Mouse (Mus musculus) limb, embryonic 15.5 days (tissue): ENCODE results near the gene Ppp1r37. TPM values are rescaled to one million over a fixed set of nuclear protein-coding genes. Genes with fewer than 3 reads are reported as not detected.
A peak's percentile ranks its signal among the peaks of the same experiment; 100 is the strongest.

Source experiments
- ATAC-seq: fragments of 200-750 bp; cut with Nextera tagmentation; 2 replicates; pipeline ENCODE4 v1.8.0; 2017; ENCODE audit warnings: low read depth, moderate TSS enrichment; ENCODE audit not compliant: insufficient number of reproducible peaks, low FRiP score, low TSS enrichment
- H3K27ac ChIP-seq: fragments of 300-500 bp; sonication (generic); 2 replicates; pipeline ENCODE4 v1.5.1; 2015; ENCODE audit warnings: moderate library complexity, mild to moderate bottlenecking, inconsistent platforms
- H3K27me3 ChIP-seq: fragments of 300-500 bp; sonication (generic); 2 replicates; pipeline ENCODE4 v1.6.1; 2015; ENCODE audit warnings: inconsistent platforms
- H3K36me3 ChIP-seq: fragments of 300-500 bp; sonication (generic); 2 replicates; pipeline ENCODE4 v1.6.1; 2015; ENCODE audit warnings: inconsistent platforms
- H3K4me1 ChIP-seq: fragments of 300-500 bp; sonication (generic); 2 replicates; pipeline ENCODE4 v1.6.1; 2015; ENCODE audit warnings: inconsistent platforms
- H3K4me2 ChIP-seq: fragments of 300-500 bp; sonication (generic); 2 replicates; pipeline ENCODE4 v1.6.1; 2015; ENCODE audit warnings: mild to moderate bottlenecking, inconsistent platforms
- H3K4me3 ChIP-seq: fragments of 300-500 bp; sonication (generic); 2 replicates; pipeline ENCODE4 v1.5.1; 2015; ENCODE audit warnings: mild to moderate bottlenecking, inconsistent platforms
- H3K9ac ChIP-seq: fragments of 300-500 bp; sonication (generic); 2 replicates; pipeline ENCODE4 v1.6.1; 2015; ENCODE audit warnings: inconsistent platforms
- H3K9me3 ChIP-seq: fragments of 300-500 bp; sonication (generic); 2 replicates; pipeline ENCODE4 v1.6.1; 2016; ENCODE audit warnings: inconsistent platforms
- WGBS: fragments of 180-500 bp; shearing (Covaris S2); methylation state at CpG from one replicate; pipeline ENCODE4 v1.1.7; 2015; 5-methylcytosine and 5-hydroxymethylcytosine counted together
- polyA plus RNA-seq: library from polyadenylated mRNA; unstranded; fragments of >200 nt; fragmentation: Nextera tagmentation; extraction: Ambion mirVana; gene quantifications from 2 replicates; pipeline ENCODE4 v1.2.1, GENCODE M21; 2015

The Ppp1r37 gene
- polyA plus RNA-seq, 1 experiment from 2014 or later, result 26.3 TPM

DNA sequence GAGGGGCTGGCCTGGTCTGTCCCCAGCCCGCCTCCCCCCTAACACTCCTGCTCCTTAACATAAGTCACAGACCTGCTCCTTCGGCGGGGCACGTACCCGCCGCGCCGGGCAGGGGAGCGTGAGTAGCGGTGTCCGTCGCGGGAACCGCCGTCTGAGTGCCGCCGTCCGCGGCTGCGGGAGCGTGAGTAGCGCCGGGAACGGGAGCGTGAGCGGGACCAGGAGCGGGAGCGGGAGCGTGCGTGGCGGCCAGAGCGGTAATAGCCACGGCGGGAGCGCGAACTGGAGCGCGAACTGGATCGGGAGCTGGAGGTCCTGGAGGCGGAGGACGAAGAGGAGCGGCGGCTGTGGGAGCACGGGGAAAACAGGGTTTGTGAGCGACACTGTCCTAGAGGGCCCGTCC, 23.4 kb upstream of the Ppp1r37 start:
- Histone ChIP-seq H3K4me1 (0 out of 2 replicates have a peak, but pooled peaks cover 4% of the 10 kb centered on the region), H3K27ac (no peak overlapping the region), H3K27me3 (no peaks in the 10 kb centered on the region), H3K4me3 (no peak overlapping the region), H3K4me2 (no peak overlapping the region), H3K9ac (no peak overlapping the region), H3K36me3 (peaks cover 96% of the 10 kb centered on the region), H3K9me3 (no peaks in the 10 kb centered on the region)
- ATAC-seq, result no peak
- WGBS, result 79% methylated on average over 46 of the region's 46 CpGs

DNA sequence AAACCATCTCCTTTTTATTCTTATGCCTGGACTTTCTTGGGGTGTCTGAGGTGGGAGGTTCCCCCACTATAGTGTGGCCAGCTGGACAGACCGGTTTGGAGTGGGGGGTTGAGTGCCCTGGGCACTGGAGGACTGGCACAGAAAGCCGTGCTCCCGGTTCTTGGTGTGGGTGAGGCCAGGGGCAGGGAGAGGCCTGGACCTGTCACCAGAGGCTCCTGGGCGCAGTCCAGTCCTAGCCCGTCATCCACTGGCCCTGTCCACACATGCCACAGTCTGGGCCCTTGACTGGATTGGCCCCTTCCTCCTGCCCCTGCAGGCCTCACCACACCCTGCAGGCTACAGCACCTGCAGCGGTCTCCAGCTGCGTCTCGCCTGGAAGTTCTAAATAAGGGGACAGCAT, 17.8 kb upstream of the Ppp1r37 start:
- no peaks in the 10 kb centered on the region for H3K9me3 ChIP-seq
- peaks cover 20% of the 10 kb centered on the region for H3K4me1 ChIP-seq
- H3K4me2 ChIP-seq, result no peak overlapping the region
- H3K9ac ChIP-seq, result no peak overlapping the region
- no peak overlapping the region for H3K27ac ChIP-seq
- peaks cover 32% of the 10 kb centered on the region for H3K27me3 ChIP-seq
- peaks cover 52% of the 10 kb centered on the region for H3K36me3 ChIP-seq
- H3K4me3 ChIP-seq, result no peak overlapping the region
- ATAC-seq, result no peak
- WGBS, result 57% methylated on average over 8 of the region's 8 CpGs

DNA sequence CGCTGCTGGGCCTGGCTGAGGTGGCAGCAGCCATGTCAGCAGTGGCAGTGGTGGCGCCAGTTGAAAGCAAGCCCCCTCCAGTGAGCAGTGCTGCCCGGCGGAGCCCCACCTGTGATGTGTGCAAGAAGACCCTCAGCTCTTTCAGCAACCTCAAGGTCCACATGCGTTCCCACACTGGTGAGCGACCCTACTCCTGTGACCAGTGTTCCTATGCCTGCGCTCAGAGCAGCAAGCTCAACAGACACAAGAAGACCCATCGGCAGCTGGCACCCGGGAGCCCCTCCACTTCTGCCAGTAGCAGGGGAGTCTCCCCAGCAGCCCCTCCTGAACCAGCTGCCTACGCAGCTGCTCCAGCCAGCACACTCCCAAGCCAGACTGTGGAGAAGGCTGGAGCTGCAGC, 16.9 kb upstream of the Ppp1r37 start:
- Histone ChIP-seq H3K9ac (no peak overlapping the region), H3K36me3 (peaks cover 44% of the 10 kb centered on the region), H3K9me3 (no peaks in the 10 kb centered on the region)

DNA sequence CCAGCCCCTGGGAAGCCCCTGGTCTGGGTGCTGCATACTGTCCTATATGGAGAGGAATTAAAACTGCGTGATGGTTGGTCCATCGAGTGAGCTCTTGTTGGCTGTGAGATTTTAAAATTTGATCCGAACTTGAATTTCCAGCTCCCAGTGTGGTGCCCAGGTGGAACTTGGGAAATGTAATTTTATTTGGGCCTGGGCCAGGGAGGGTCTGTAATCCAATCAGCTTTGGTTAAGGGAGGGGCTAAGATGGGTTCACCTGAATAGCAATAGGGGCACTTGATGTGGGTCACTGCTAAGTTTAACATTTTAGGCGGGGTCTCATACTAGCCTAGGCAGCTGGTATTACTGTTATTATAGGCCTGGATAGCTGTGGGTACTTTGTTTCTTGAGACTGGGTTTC, 15.6 kb upstream of the Ppp1r37 start:
- no peak overlapping the region; the same call in 1 of the 2 replicates for H3K4me2 ChIP-seq
- peaks cover 35% of the 10 kb centered on the region for H3K27me3 ChIP-seq
- no peaks in the 10 kb centered on the region for H3K9me3 ChIP-seq
- H3K4me3 ChIP-seq, result 0 out of 2 replicates have a peak overlapping the region, but pooled peaks have one; percentile 42
- no peak overlapping the region for H3K9ac ChIP-seq
- H3K27ac ChIP-seq, result no peak overlapping the region
- H3K4me1 ChIP-seq, result peaks cover 26% of the 10 kb centered on the region
- H3K36me3 ChIP-seq, result peaks cover 30% of the 10 kb centered on the region
- no peak for ATAC-seq
- WGBS, result 55% methylated on average over 4 of the region's 4 CpGs

More for the DNA sequence above, 16.9 kb upstream of the Ppp1r37 start:
- 80% methylated on average over 10 of the region's 10 CpGs for WGBS
- Histone ChIP-seq H3K27me3 (peaks cover 35% of the 10 kb centered on the region), H3K4me2 (no peak overlapping the region), H3K27ac (no peak overlapping the region), H3K4me3 (no peak overlapping the region), H3K4me1 (peaks cover 20% of the 10 kb centered on the region)
- no peak for ATAC-seq

DNA sequence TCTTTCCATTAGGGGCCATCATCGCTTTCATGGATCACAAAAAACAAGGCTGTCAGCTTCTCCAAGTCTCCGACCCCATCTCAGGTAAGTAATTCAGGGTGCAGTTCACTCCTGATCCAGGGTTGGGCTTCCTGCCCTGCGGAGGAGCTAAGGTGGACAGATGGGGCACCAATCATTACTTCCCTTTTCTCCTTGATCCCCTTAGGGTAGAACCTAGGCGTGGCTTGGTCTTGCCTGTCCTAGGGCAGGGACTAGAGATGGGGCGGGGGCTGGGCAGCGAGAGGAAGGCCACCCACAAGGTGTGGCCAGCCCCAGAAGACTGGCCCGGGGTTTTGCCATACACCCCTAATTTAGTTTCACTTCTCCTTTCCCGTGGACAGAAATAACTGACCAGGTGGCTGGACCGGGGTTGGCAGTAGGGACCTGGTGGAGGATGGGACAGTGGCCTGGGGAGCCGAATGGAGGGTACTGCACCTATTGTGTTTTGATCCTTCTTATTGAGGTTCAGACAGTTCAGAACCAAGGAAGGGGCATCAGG, 15.1 kb upstream of the Ppp1r37 start:
- Histone ChIP-seq H3K4me2 (peak overlapping the region; percentile 90), H3K9me3 (no peaks in the 10 kb centered on the region), H3K4me3 (peak overlapping the region; percentile 42), H3K9ac (peak overlapping the region; percentile 40; the same call in 1 of the 2 replicates), H3K27me3 (peaks cover 35% of the 10 kb centered on the region), H3K36me3 (peaks cover 29% of the 10 kb centered on the region), H3K4me1 (peaks cover 26% of the 10 kb centered on the region), H3K27ac (no peak overlapping the region)
- WGBS, result 22% methylated on average over 10 of the region's 10 CpGs
- ATAC-seq, result no peak

DNA sequence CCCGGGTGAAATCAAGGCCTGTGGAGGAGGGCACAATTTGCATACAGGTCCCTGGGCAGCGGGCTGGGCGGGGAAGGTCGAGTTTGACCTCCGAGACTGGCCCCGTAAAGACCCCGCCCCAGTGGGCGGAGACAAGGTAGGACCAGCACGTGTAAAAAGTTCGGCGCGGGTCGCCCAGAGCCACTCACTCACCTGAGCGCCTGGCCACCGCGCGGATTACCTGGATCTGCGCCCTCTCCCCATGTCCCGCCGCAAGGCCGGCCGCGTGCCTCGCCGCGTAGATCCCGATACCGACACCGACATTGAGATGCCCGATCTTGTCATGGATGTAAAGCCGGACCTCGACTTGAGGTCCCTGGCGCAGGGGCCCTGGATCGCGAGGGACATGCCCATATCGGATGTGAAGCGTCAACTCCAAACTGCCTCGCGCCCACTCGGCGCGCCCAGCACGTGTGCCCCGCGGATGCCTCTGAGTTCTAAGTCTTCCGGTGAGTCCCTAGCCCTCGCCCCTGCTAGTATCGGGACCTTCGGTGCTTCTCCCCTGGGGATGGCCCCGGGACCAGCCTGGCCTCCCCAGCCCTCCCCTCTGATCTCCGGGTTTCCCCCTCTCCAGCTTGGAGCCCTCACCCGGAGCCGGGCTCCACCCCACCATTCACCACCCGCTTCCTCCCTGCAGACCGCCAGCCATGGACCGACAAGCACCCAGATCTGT, 14.4 kb upstream of the Ppp1r37 start, which contains the start of the genes Zfp296 and Gemin7:
TSS of gene Zfp296 (plus strand) at position 147 of the 712 bp plus-strand sequence.
TSS of gene Gemin7 (minus strand) at position 455 of the 712 bp plus-strand sequence.
- ATAC-seq, result no peak
- under 1% methylated on average over 56 of the region's 56 CpGs for WGBS

DNA sequence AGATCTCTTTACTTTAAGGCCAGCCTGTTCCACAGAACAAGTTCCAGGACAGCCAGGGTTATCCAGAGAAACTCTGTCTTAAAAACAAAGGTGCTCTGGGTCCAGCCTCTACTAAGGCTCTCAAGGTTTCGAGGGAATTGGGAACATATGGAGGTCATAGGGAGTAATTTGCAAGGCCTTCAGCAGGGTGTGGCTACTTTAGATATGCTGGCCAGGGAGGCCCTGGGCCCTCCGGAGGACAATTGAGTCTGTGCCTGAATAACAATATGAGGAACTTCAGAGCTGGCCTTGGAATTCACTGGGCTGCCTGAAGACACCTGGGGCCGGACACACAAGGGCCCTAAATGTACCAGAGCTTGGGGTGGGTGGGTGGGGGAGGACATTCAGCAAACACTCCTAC, 12.7 kb upstream of the Ppp1r37 start:
- Histone ChIP-seq H3K27me3 (peaks cover 35% of the 10 kb centered on the region), H3K4me2 (no peak overlapping the region), H3K9me3 (no peaks in the 10 kb centered on the region), H3K27ac (no peak overlapping the region), H3K4me3 (no peak overlapping the region), H3K9ac (no peak overlapping the region), H3K36me3 (peaks cover 10% of the 10 kb centered on the region), H3K4me1 (peaks cover 37% of the 10 kb centered on the region)
- no peak for ATAC-seq
- 72% methylated on average over 3 of the region's 3 CpGs for WGBS

More for the DNA sequence above, 14.4 kb upstream of the Ppp1r37 start, which contains the start of the genes Zfp296 and Gemin7:
- H3K36me3 ChIP-seq, result peaks cover 23% of the 10 kb centered on the region
- H3K4me1 ChIP-seq, result peaks cover 30% of the 10 kb centered on the region
- no peak within 1 kb of the TSS for H3K27ac ChIP-seq
- peak within 1 kb of the TSS; percentile 90 for H3K4me2 ChIP-seq
- peak within 1 kb of the TSS; percentile 40; the same call in 1 of the 2 replicates for H3K9ac ChIP-seq
- H3K4me3 ChIP-seq, result peak within 1 kb of the TSS; percentile 42
- no peaks in the 10 kb centered on the region for H3K9me3 ChIP-seq
- peaks cover 35% of the 10 kb centered on the region for H3K27me3 ChIP-seq

DNA sequence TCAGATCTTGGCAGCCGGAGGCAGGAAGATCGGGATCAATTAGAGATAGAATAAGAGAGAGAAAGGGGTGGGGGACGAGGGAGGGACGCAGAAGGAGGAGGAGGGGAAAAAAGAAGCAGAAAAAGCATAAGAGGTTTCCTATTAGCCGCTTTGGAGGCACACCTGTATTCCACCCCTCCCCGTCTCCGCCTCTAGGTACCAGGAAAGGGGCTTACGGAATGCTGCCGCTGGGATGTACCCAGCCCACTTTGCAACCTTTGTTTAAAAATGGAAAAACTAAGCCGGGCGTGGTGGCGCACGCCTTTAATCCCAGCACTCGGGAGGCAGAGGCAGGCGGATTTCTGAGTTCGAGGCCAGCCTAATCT, 10.9 kb upstream of the Ppp1r37 start:
- H3K27me3 ChIP-seq, result peaks cover 33% of the 10 kb centered on the region
- H3K4me3 ChIP-seq, result peak overlapping the region; percentile 66
- WGBS, result 23% methylated on average over 16 of the region's 16 CpGs
- no peaks in the 10 kb centered on the region for H3K9me3 ChIP-seq
- H3K27ac ChIP-seq, result peak overlapping the region; percentile 83
- H3K36me3 ChIP-seq, result peaks cover 18% of the 10 kb centered on the region
- H3K4me2 ChIP-seq, result peak overlapping the region; percentile 82
- peaks cover 33% of the 10 kb centered on the region for H3K4me1 ChIP-seq
- H3K9ac ChIP-seq, result peak overlapping the region; percentile 66; the same call in 1 of the 2 replicates
- ATAC-seq, result no peak

DNA sequence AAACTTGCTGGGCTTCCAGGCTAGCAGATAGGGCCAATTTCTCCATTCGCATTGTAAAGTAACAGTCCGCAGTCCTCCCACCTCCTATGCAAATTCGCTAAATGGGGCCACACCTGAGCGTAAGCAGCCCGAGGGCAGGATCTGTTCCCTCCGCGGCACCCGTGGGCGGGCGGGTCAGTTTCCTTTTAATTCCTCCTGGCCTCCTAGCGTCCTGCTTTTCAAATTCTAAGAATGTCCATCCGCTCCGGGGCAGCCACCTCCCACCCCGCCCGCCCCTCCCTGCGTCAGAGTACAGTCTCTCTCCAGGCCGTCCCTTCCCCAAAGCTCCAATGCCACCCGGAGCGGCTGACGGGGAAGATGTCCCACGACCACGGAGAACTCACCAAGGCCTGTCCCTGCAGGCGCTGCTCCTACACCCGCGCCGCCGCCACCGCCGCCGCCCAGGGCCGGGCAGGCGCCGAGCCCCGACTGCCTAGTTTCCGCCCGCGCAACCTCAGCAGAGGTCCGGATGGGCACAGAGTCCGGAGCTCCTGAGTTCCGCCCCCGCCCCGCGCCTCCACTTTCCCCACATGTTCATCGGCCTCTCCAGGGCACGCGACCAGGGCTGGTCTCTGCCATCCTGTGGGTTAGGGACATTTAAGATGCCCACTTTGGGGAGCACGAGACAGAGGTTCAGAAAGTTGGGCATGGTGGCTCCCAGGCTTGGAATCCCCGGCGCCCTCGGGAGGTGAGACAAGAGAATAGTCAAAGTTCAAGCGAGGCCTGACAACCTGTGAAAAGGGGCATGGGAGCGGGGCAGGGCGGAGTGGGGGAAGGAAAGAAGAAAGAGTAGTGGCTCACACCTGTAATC, 10.3 kb upstream of the Ppp1r37 start:
- Histone ChIP-seq H3K4me2 (peak overlapping the region; percentile 82), H3K4me1 (peaks cover 31% of the 10 kb centered on the region), H3K9ac (peak overlapping the region; percentile 66), H3K36me3 (peaks cover 24% of the 10 kb centered on the region), H3K27ac (peak overlapping the region; percentile 83), H3K4me3 (peak overlapping the region; percentile 66), H3K9me3 (no peaks in the 10 kb centered on the region), H3K27me3 (peaks cover 26% of the 10 kb centered on the region)
- under 1% methylated on average over 53 of the region's 53 CpGs for WGBS
- peak; percentile 81 for ATAC-seq

DNA sequence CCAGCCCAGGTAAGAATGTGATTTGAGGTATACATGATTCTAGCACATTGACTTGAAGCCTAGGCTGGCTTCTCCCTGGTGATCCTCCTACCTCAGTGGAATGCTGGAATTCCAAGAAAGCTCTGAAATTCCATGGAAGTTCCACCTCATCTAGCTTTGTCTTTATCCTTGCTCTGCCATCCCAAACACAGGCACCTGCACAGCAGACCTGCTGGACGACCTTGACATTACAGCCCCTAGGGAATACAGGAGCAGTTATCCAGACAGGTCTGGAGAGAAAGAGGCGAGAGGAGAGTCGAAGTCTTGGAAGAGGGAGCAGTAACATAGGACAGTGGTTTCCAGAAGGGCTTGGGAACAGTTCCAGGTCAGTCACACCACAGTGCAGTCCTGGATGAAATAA, 6.8 kb upstream of the Ppp1r37 start:
- no peak overlapping the region for H3K4me3 ChIP-seq
- no peak overlapping the region for H3K27ac ChIP-seq
- H3K9ac ChIP-seq, result no peak overlapping the region
- peaks cover 50% of the 10 kb centered on the region for H3K36me3 ChIP-seq
- peaks cover 17% of the 10 kb centered on the region for H3K4me1 ChIP-seq
- no peaks in the 10 kb centered on the region for H3K27me3 ChIP-seq
- H3K4me2 ChIP-seq, result no peak overlapping the region
- 81% methylated on average over 3 of the region's 3 CpGs for WGBS
- ATAC-seq, result no peak
- no peaks in the 10 kb centered on the region for H3K9me3 ChIP-seq

DNA sequence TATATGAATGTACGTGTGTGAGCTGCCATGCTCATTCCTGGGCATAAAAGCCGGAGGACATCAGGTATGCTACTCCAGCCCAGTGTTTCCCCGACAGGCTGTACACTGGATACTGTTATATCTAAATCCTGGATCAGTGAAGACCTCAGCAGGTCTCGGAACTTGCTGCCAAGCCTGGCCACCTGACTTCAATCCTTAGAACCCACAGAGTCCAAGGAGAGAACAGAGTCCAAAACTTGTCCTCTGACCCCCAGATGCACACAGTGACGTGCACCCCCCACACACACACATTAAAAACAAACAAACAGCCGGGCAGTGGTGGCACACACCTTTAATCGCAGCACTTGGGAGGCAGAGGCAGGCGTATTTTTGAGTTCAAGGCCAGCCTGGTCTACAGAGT, 4.5 kb upstream of the Ppp1r37 start:
- peaks cover 59% of the 10 kb centered on the region for H3K36me3 ChIP-seq
- no peak overlapping the region for H3K4me2 ChIP-seq
- no peaks in the 10 kb centered on the region for H3K27me3 ChIP-seq
- H3K9me3 ChIP-seq, result peaks cover 3% of the 10 kb centered on the region; the same call in 1 of the 2 replicates
- H3K9ac ChIP-seq, result no peak overlapping the region
- no peak for ATAC-seq
- H3K27ac ChIP-seq, result no peak overlapping the region
- H3K4me1 ChIP-seq, result peaks cover 18% of the 10 kb centered on the region
- 92% methylated on average over 8 of the region's 8 CpGs for WGBS
- no peak overlapping the region for H3K4me3 ChIP-seq
